Mouse (Mus musculus): ENCODE results near the gene Itgb5. TPM values are rescaled to one million over a fixed set of nuclear protein-coding genes. Genes with fewer than 3 reads are reported as not detected.

The Itgb5 gene
- polyA plus RNA-seq, 1 experiment from 2014 or later, result 77.9 TPM

GRCm38 (mm10) chr16:33963509-33963908, 134.0 kb downstream of the Itgb5 start:
- Histone ChIP-seq H3K27ac (no peak overlapping the region), H3K4me2 (no peak overlapping the region), H3K4me1 (replicated peaks) (peaks cover 10% of the 10 kb centered on the region), H3K9ac (replicated peaks) (no peak overlapping the region), H3K4me3 (replicated peaks) (no peak overlapping the region), H3K27me3 (no peaks in the 10 kb centered on the region), H3K9me3 (no peaks in the 10 kb centered on the region), H3K36me3 (peaks cover 51% of the 10 kb centered on the region)
- WGBS, result 92% methylated on average over 6 of the region's 6 CpGs
- no peak for ATAC-seq (ENCODE audit: insufficient number of reproducible peaks, insufficient read depth, low FRiP score, low TSS enrichment, low read depth)

- peaks cover 10% of the 10 kb centered on the region for H3K4me1 ChIP-seq (replicated peaks)
- H3K4me3 ChIP-seq (replicated peaks), result peak overlapping the region; percentile 91
- no peak for ATAC-seq (ENCODE audit: insufficient number of reproducible peaks, insufficient read depth, low FRiP score, low TSS enrichment, low read depth)
- no peaks in the 10 kb centered on the region for H3K9me3 ChIP-seq
- WGBS, result 9% methylated on average over 15 of the region's 15 CpGs
- no peaks in the 10 kb centered on the region for H3K27me3 ChIP-seq
- 0 out of 2 replicates have a peak overlapping the region, but pooled peaks have one; percentile 76 for H3K27ac ChIP-seq
- H3K4me2 ChIP-seq, result peak overlapping the region; percentile 71
- H3K9ac ChIP-seq (replicated peaks), result peak overlapping the region; percentile 84
- H3K36me3 ChIP-seq, result peaks cover 26% of the 10 kb centered on the region
Observed at GRCm38 (mm10) chr16:33965878-33966537, 136.5 kb downstream of the Itgb5 start.

- H3K27me3 ChIP-seq, result no peaks in the 10 kb centered on the region
- H3K9me3 ChIP-seq, result no peaks in the 10 kb centered on the region
- H3K4me3 ChIP-seq (replicated peaks), result peak within 1 kb of the TSS; percentile 91
- H3K4me1 ChIP-seq (replicated peaks), result peaks cover 10% of the 10 kb centered on the region
- ATAC-seq (ENCODE audit: insufficient number of reproducible peaks, insufficient read depth, low FRiP score, low TSS enrichment, low read depth), result peak; percentile 85
- H3K27ac ChIP-seq, result peak within 1 kb of the TSS; percentile 76; the same call in 1 of the 2 replicates
- WGBS, result 1% methylated on average over 44 of the region's 44 CpGs
- peak within 1 kb of the TSS; percentile 84 for H3K9ac ChIP-seq (replicated peaks)
- H3K4me2 ChIP-seq, result peak within 1 kb of the TSS; percentile 71
- H3K36me3 ChIP-seq, result peaks cover 19% of the 10 kb centered on the region
Observed at GRCm38 (mm10) chr16:33966538-33967282, 137.2 kb downstream of the Itgb5 start, which contains the start of gene Umps. Gene Umps (minus strand): TSS chr16:33967038.

- 59% methylated on average over 2 of the region's 2 CpGs for WGBS
Observed at GRCm38 (mm10) chr16:33967283-33967640, 137.8 kb downstream of the Itgb5 start.

GRCm38 (mm10) chr16:33979855-33980254, 150.4 kb downstream of the Itgb5 start:
- ATAC-seq (ENCODE audit: insufficient number of reproducible peaks, insufficient read depth, low FRiP score, low TSS enrichment, low read depth), result no peak
- no peak overlapping the region for H3K4me2 ChIP-seq
- H3K27me3 ChIP-seq, result no peaks in the 10 kb centered on the region
- no peaks in the 10 kb centered on the region for H3K9me3 ChIP-seq
- H3K36me3 ChIP-seq, result no peaks in the 10 kb centered on the region
- no peak overlapping the region for H3K27ac ChIP-seq
- H3K4me1 ChIP-seq (replicated peaks), result no peaks in the 10 kb centered on the region
- 84% methylated on average over 2 of the region's 2 CpGs for WGBS
- no peak overlapping the region for H3K9ac ChIP-seq (replicated peaks)
- H3K4me3 ChIP-seq (replicated peaks), result no peak overlapping the region

More at GRCm38 (mm10) chr16:33967283-33967640, 137.8 kb downstream of the Itgb5 start:
- Histone ChIP-seq H3K27me3 (no peaks in the 10 kb centered on the region), H3K4me1 (replicated peaks) (peaks cover 10% of the 10 kb centered on the region), H3K36me3 (peaks cover 14% of the 10 kb centered on the region), H3K27ac (no peak overlapping the region), H3K9ac (replicated peaks) (peak overlapping the region; percentile 84), H3K9me3 (no peaks in the 10 kb centered on the region), H3K4me2 (peak overlapping the region; percentile 71), H3K4me3 (replicated peaks) (peak overlapping the region; percentile 91)
- ATAC-seq (ENCODE audit: insufficient number of reproducible peaks, insufficient read depth, low FRiP score, low TSS enrichment, low read depth), result no peak

- no peaks in the 10 kb centered on the region for H3K4me1 ChIP-seq (replicated peaks)
- 96% methylated on average over 6 of the region's 6 CpGs for WGBS
- ATAC-seq (ENCODE audit: insufficient number of reproducible peaks, insufficient read depth, low FRiP score, low TSS enrichment, low read depth), result no peak
- no peaks in the 10 kb centered on the region for H3K9me3 ChIP-seq
- no peaks in the 10 kb centered on the region for H3K27me3 ChIP-seq
- H3K27ac ChIP-seq, result no peak overlapping the region
- H3K36me3 ChIP-seq, result no peaks in the 10 kb centered on the region
- no peak overlapping the region for H3K9ac ChIP-seq (replicated peaks)
- no peak overlapping the region for H3K4me2 ChIP-seq
- H3K4me3 ChIP-seq (replicated peaks), result no peak overlapping the region
Observed at GRCm38 (mm10) chr16:33983712-33984111, 154.2 kb downstream of the Itgb5 start.

- ATAC-seq (ENCODE audit: insufficient number of reproducible peaks, insufficient read depth, low FRiP score, low TSS enrichment, low read depth), result no peak
- WGBS, result 89% methylated on average over 6 of the region's 6 CpGs
- H3K4me1 ChIP-seq (replicated peaks), result no peaks in the 10 kb centered on the region
Observed at GRCm38 (mm10) chr16:33985372-33985771, 155.9 kb downstream of the Itgb5 start.

GRCm38 (mm10) chr16:33986993-33987392, 157.5 kb downstream of the Itgb5 start:
- Histone ChIP-seq H3K4me3 (replicated peaks) (no peak overlapping the region), H3K27me3 (no peaks in the 10 kb centered on the region), H3K27ac (no peak overlapping the region), H3K4me1 (replicated peaks) (no peaks in the 10 kb centered on the region), H3K9me3 (no peaks in the 10 kb centered on the region), H3K4me2 (no peak overlapping the region), H3K36me3 (no peaks in the 10 kb centered on the region), H3K9ac (replicated peaks) (no peak overlapping the region)
- no peak for ATAC-seq (ENCODE audit: insufficient number of reproducible peaks, insufficient read depth, low FRiP score, low TSS enrichment, low read depth)
- 86% methylated on average over 7 of the region's 7 CpGs for WGBS

More at GRCm38 (mm10) chr16:33985372-33985771, 155.9 kb downstream of the Itgb5 start:
- no peaks in the 10 kb centered on the region for H3K36me3 ChIP-seq
- H3K27me3 ChIP-seq, result no peaks in the 10 kb centered on the region
- no peak overlapping the region for H3K4me2 ChIP-seq
- no peak overlapping the region for H3K4me3 ChIP-seq (replicated peaks)
- H3K9ac ChIP-seq (replicated peaks), result no peak overlapping the region
- no peak overlapping the region for H3K27ac ChIP-seq
- H3K9me3 ChIP-seq, result no peaks in the 10 kb centered on the region

- Histone ChIP-seq H3K27ac (no peak overlapping the region), H3K4me2 (no peak overlapping the region), H3K4me1 (replicated peaks) (no peaks in the 10 kb centered on the region), H3K9ac (replicated peaks) (no peak overlapping the region), H3K27me3 (no peaks in the 10 kb centered on the region), H3K4me3 (replicated peaks) (no peak overlapping the region), H3K9me3 (no peaks in the 10 kb centered on the region), H3K36me3 (no peaks in the 10 kb centered on the region)
- no peak for ATAC-seq (ENCODE audit: insufficient number of reproducible peaks, insufficient read depth, low FRiP score, low TSS enrichment, low read depth)
- 62% methylated on average over 17 of the region's 17 CpGs for WGBS
Observed at GRCm38 (mm10) chr16:33988358-33989012, 159.0 kb downstream of the Itgb5 start.

- H3K4me2 ChIP-seq, result no peak overlapping the region
- no peak overlapping the region for H3K9ac ChIP-seq (replicated peaks)
- H3K4me1 ChIP-seq (replicated peaks), result peaks cover 3% of the 10 kb centered on the region; the same call in 1 of the 2 replicates
- WGBS, result 93% methylated on average over 1 of the region's 1 CpGs
- no peak for ATAC-seq (ENCODE audit: insufficient number of reproducible peaks, insufficient read depth, low FRiP score, low TSS enrichment, low read depth)
- H3K36me3 ChIP-seq, result no peaks in the 10 kb centered on the region
- no peak overlapping the region for H3K27ac ChIP-seq
- no peak overlapping the region for H3K4me3 ChIP-seq (replicated peaks)
- no peaks in the 10 kb centered on the region for H3K9me3 ChIP-seq
- no peaks in the 10 kb centered on the region for H3K27me3 ChIP-seq
Observed at GRCm38 (mm10) chr16:33989106-33989505, 159.6 kb downstream of the Itgb5 start.

- no peaks in the 10 kb centered on the region for H3K9me3 ChIP-seq
- no peak overlapping the region for H3K4me3 ChIP-seq (replicated peaks)
- H3K36me3 ChIP-seq, result no peaks in the 10 kb centered on the region
- no peak overlapping the region for H3K4me2 ChIP-seq
- H3K27me3 ChIP-seq, result no peaks in the 10 kb centered on the region
- H3K4me1 ChIP-seq (replicated peaks), result peaks cover 6% of the 10 kb centered on the region; the same call in 1 of the 2 replicates
- no peak overlapping the region for H3K9ac ChIP-seq (replicated peaks)
- 79% methylated on average over 4 of the region's 4 CpGs for WGBS
- H3K27ac ChIP-seq, result no peak overlapping the region
- ATAC-seq (ENCODE audit: insufficient number of reproducible peaks, insufficient read depth, low FRiP score, low TSS enrichment, low read depth), result no peak
Observed at GRCm38 (mm10) chr16:33990712-33991111, 161.2 kb downstream of the Itgb5 start.

All from limb, embryonic 12.5 days (tissue).